Mouse (Mus musculus) MEL (cell line): Measurements from ENCODE around the gene Ppp3r2.

Source experiments
- CTCF ChIP-seq, 3 experiments: IDR thresholded peaks in 2 of 3; conservative IDR thresholded peaks in 1 of 3; 2 replicates each; pipeline ENCODE4 v1.5.1; 2011 to 2012; ENCODE audit warnings: low read length in 3 of 3, low read depth in 2 of 3, mild to moderate bottlenecking in 2 of 3, improper control_type of control experiment in 1 of 3, inconsistent platforms in 1 of 3, mixed read lengths in 1 of 3, moderate library complexity in 1 of 3; ENCODE audit not compliant: control insufficient read depth in 1 of 3, insufficient read depth in 1 of 3, poor library complexity in 1 of 3, severe bottlenecking in 1 of 3
- HCFC1 ChIP-seq: IDR thresholded peaks from 2 replicates; pipeline ENCODE4 v1.6.1; 2012; ENCODE audit warnings: low read depth, mild to moderate bottlenecking, inconsistent platforms, low read length, improper control_type of control experiment, moderate library complexity
- MAX ChIP-seq: IDR thresholded peaks from 2 replicates; pipeline ENCODE4 v1.6.1; 2011; ENCODE audit warnings: low read length, improper control_type of control experiment
- MEF2A ChIP-seq: IDR thresholded peaks from 2 replicates; pipeline ENCODE4 v1.6.1; 2014; ENCODE audit warnings: low read depth, mild to moderate bottlenecking, inconsistent platforms, low read length, improper control_type of control experiment; ENCODE audit not compliant: poor library complexity, insufficient replicate concordance, severe bottlenecking; ENCODE audit errors: extremely low read depth
- POLR2A ChIP-seq, 2 experiments: IDR thresholded peaks; 2 replicates each; pipeline ENCODE4 v1.6.1; 2011 to 2012; ENCODE audit warnings: low read length in 2 of 2, mild to moderate bottlenecking in 2 of 2, control low read depth in 1 of 2, improper control_type of control experiment in 1 of 2, low read depth in 1 of 2, moderate library complexity in 1 of 2; ENCODE audit not compliant: control insufficient read depth in 1 of 2, insufficient read depth in 1 of 2, poor library complexity in 1 of 2
- TAL1 ChIP-seq: IDR thresholded peaks from 2 replicates; pipeline ENCODE4 v1.6.1; 2012; ENCODE audit warnings: mild to moderate bottlenecking, inconsistent platforms, low read length, moderate library complexity, mixed read lengths
- UBTF ChIP-seq: IDR thresholded peaks from 2 replicates; pipeline ENCODE4 v1.6.1; 2012; ENCODE audit warnings: low read depth, mild to moderate bottlenecking, inconsistent platforms, low read length, improper control_type of control experiment, moderate library complexity, borderline replicate concordance; ENCODE audit not compliant: insufficient read depth

DNA sequence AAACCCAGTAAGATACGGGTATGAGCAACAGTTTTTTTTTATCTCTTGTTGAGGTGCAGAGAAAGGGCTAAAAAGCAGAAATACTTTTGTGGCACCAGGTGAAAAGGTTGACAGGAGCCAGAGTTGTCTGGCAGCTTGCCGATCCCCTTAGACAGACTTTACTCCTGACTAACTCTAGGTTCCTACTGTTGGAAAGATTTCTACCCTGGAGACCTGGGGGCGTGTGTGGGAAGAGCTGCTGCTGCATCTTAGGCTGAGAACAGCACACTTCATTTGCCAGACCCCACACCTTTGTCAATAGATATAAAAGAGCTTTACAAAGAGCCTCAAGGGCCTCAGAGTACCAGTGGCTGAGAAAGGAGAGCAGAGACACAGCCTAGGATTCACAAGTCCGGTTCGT, 17.0 kb downstream of the Ppp3r2 start:
- TF ChIP-seq MEF2A (no peak), CTCF (IDR thresholded peaks at IDR 0.05 in 2 of 3, conservative IDR thresholded peaks at IDR 0.05 in 1 of 3; ENCODE audit: control insufficient read depth in 1 of 3, insufficient read depth in 1 of 3, low read depth in 2 of 3, low read length in 3 of 3, poor library complexity in 1 of 3, severe bottlenecking in 1 of 3) (no peak), MAX (no peak), UBTF (no peak), HCFC1 (no peak), POLR2A (IDR thresholded peaks at IDR 0.05; ENCODE audit: control insufficient read depth in 1 of 2, insufficient read depth in 1 of 2, low read depth in 1 of 2, low read length in 2 of 2, poor library complexity in 1 of 2) (no peak), TAL1 (no peak)
